Mouse (Mus musculus) megakaryocyte, adult 5-6 weeks (primary cell): ENCODE measurements around the gene Arhgap20. TPM values are rescaled to one million over a fixed set of nuclear protein-coding genes. Genes with fewer than 3 reads are reported as not detected.

Experiments used
- ATAC-seq: 2 replicates; pipeline ENCODE4 v1.8.0; 2016; ENCODE audit warnings: mild to moderate bottlenecking, inconsistent platforms; ENCODE audit not compliant: poor library complexity, severe bottlenecking
- total RNA-seq, 2 experiments: library from RNA; stranded (forward) in 1 of 2; stranded (reverse) in 1 of 2; fragments of 153-499, 151-499 nt in 1 of 2; fragments of 221-1000, 200-1000 nt in 1 of 2; gene quantifications; 2 replicates each; pipeline versions ENCODE4 v1.2.3 to v1.2.4; 2015 to 2017

Gene Arhgap20
- total RNA-seq, 2 experiments from 2014 or later: not detected

DNA sequence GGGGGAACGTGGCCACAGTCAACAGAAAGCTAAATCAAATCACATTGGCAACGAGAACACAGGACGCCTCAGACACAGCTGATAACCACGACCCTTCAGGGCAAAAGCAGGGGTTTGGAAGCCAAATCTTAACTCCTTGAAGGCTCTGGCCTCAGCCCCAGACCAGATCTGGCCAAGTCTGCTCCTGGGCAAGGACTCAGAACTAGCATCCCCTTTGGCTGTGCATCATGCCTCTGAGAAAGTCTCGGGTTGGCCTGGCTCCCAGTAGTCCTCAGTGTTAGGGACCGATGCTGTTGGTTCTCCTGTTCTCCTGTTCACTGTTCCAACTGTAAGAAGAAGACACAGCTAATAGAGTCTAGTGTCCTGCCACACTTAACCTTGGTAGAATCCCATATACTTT, 30.1 kb downstream of the Arhgap20 start:
- ATAC-seq: no peak

DNA sequence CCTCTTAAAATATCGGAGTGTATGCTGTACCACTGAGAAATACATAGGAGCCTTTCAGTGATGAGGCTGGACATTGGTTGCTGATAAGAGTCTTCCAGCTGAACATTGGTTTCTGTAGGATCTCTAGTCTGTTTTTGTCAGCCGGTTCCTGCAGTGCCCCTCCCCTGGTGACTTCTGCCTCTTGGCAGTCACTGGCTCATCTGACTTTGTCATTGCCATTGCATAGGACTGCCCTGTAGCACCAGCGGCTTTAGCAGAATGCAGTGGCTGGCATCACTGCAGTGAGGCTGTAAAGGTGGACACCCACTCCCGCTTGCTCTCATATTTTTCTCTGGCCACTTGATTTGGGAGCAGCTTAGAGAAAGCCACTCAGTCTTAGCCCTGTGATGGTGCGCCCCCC, 33.1 kb downstream of the Arhgap20 start:
- ATAC-seq: no peak

DNA sequence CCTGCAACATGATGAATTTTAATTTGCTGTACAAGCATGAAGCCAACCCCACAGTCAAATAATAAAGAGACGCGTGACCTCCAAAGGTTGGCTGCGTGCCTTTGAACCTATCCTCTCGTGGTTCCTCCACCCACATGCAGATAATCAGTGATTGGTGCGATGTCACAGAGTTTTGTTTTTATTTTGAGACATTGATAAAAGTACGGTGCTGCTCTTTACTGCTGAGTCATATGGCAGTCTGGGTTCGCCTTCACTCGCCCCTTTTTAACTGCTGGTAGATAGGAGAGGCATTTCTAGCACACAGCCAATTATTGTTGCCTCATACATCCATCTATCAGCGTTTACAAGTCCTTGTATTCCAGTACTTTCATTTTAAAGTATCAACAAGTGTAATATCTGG, 34.0 kb downstream of the Arhgap20 start:
- ATAC-seq: no peak

DNA sequence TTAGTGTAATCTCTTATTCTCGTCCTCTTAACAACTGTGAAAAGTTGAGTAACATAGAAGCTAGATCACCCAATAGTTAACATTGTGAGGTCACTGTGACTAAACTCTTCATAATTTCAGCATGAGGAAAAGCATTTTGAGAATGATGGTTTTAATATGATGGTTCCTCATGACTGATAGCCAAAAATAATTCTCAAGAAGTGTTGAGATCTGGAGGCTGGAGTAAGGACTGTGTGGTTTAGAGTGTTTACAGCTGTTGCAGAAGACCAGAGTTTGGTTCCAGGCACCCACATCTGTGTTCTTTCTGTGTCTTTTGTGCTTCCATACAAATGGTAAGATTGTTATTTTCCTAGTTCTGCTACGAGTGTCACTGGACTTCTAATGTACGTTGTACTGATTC, 42.1 kb downstream of the Arhgap20 start:
- ATAC-seq: no peak

DNA sequence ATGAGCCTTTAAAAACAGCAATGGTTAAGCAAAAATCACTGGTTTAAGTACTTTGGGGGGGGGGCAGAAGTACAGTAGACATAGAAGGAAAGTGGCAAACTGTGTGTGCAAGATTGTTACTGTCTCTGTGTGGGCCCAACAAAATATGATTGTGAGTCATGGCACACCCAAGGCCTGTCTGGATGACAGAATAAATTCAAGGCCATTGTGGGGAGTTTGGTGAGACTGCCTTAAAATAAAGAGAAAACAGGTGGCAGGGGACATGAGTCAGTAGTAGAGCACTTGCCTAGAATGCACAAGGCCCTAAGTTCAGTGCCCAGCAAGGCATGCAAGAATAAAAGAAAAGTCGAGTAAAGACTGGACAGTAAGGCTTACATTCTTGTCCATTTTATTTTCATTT, 47.8 kb downstream of the Arhgap20 start:
- no peak for ATAC-seq

DNA sequence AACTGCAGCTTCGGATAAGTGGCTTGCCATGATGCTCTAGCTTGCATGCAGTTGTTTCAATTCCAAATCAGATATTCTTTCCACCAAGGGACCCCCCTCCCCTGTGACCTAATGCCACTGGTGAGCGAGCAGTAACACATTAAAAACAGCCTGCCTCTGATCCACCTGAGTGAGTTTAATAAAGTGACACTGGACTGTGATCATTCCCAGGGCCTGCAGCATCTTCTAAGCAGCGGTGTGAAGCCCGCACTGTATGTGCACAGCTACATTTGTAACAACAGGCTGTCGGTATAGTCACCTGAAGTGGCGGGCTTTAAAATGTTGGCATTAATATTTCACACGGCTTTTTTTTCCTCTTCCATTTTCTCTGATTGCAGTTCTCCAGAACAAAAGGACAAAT, 59.4 kb downstream of the Arhgap20 start:
- ATAC-seq: no peak

- no peak for ATAC-seq
Measured at GRCm38 (mm10) chr9:51831596-51831995, 66.5 kb downstream of the Arhgap20 start.

GRCm38 (mm10) chr9:51832368-51832767, 67.2 kb downstream of the Arhgap20 start:
- ATAC-seq: no peak

GRCm38 (mm10) chr9:51837716-51838115, 72.6 kb downstream of the Arhgap20 start:
- no peak for ATAC-seq

GRCm38 (mm10) chr9:51843216-51843615, 78.1 kb downstream of the Arhgap20 start:
- no peak for ATAC-seq

GRCm38 (mm10) chr9:51845796-51846195, 80.7 kb downstream of the Arhgap20 start:
- no peak for ATAC-seq

DNA sequence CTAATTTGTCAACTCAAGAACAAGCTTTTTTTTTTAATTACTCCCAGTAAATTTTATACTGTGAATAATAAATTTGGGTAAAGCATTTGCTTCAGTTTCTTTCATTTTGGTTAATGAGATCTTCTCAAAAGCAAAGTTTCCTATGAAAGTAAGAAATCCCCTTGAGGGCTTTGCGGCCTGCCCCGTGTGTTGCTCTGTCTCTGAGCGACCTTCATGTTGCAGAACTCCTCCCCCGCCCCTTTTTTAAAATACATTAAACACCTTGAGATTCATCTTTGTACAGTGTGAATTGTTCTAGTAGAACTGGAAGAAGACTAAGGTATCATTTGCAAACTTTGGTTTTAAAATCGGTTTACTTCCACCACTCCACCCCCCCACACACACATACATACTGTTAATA, 88.6 kb downstream of the Arhgap20 start:
- no peak for ATAC-seq

DNA sequence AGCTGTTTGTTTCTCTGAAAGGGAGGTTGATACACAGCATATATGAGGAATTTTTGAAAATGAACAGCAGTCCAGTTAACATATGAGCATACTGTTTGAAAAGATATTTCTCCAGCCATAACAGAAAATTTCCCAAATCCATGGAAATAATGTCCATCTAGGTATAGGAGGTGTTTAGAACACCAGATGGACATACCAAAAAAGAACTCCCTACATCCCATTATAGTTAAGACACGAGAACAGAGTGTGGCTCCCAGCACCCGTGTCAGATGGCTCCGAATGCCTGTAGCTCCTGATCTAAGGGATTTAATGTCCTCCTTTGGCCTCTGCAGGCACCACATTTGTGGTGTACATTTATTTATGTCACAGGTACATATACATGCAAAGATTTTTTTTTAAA, 99.1 kb downstream of the Arhgap20 start:
- ATAC-seq: no peak

DNA sequence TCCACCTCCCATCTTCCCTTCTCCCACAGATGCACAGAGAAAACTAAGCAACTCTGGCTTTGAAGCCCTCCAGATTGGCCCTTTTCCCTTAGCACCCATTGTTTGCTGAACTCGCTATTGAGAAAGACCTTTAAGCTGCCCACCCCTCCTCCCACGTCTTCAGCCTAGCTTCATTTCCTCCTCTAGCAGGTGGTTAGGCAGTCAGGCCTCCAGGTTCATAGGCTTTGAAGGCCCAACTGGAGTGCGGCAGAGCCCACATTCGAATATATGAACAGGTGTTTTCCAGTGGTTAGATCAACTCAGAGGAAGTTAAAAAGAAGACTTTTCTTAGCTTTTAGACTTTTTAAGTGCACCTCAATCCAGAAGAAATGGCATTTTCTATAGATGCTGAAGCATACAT, 101.5 kb downstream of the Arhgap20 start:
- ATAC-seq: no peak

DNA sequence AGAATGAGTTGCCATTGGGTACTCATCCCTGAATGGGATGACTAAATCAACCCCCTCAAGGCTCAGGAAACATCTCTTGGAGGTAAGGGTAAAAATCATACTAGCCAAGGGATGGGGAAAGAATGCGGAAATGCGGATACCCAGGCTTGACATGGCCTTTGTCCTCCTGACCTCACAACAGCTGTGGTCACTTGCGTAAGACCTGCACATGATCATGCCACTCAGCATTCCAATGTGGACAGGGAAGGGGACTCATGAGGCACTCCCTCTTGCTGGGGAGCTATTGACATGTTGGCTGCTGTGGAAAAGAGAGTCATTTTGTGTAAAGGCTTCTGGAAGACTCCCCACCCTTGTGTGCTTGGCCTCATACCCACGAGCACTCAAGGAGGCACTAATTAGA, 103.9 kb downstream of the Arhgap20 start:
- ATAC-seq: no peak

GRCm38 (mm10) chr9:51874348-51874747, 109.2 kb downstream of the Arhgap20 start:
- ATAC-seq: no peak

DNA sequence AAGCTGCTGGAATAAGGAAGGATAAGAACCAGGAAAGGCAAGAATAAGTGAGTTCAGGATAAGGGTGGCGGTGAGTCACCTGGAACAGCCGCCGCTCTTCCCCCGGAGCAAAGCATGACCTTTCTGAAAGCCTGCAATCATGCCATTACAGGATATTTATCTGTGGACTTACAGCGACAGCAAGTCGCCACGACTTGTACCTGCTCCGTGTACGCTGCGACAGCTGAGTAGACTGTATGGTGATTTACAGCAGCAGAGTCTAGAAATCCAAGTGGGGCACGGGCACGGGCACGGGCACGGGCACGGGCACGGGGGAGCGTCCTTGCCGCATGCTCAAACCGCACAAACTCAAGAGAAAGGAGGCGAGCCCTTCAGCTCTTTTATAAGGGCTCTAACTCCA, 110.4 kb downstream of the Arhgap20 start:
- no peak for ATAC-seq

DNA sequence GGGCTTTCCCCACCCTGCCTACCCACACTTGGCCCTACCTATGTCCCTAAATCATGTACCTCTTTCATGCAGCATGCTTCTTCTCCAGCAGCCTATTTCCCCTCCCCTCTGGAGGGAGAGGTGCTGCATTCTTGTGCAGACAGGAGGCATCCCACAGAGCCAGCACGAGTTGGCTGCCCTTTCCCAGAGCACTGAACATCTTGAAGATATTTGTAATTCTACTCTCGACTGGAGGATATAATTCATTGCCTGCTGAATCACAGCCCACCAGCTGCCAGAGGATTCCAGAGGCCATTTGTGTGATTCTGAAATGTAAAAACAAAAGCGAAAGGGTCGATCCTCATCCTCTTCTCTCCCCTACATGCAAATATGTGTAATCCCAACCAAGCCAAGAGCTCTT, 116.2 kb downstream of the Arhgap20 start:
- ATAC-seq: no peak

GRCm38 (mm10) chr9:51881881-51882280, 116.7 kb downstream of the Arhgap20 start:
- no peak for ATAC-seq

DNA sequence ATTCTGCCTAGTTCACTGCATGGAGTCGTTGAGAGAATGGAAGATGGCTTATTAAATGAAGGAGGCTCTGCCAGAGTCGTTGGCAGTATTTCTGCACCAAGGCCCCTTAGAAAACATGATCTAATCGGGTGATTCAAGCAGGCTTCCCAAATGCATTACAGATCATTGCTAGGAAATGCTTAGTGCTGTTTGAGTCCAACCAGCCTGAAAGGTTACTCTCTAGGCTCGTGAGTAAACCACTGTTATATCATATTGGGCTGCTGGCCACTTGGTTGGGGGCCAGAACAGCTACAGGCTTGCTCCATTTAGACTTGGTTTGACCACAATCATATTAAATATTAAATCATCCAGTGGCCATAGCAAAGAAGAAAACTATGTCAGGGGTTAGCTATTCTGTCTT, 118.2 kb downstream of the Arhgap20 start:
- ATAC-seq: no peak

GRCm38 (mm10) chr9:51892921-51893320, 127.8 kb downstream of the Arhgap20 start:
- no peak for ATAC-seq
